Mouse (Mus musculus): Measurements from ENCODE around the gene Lin7b.

DNA sequence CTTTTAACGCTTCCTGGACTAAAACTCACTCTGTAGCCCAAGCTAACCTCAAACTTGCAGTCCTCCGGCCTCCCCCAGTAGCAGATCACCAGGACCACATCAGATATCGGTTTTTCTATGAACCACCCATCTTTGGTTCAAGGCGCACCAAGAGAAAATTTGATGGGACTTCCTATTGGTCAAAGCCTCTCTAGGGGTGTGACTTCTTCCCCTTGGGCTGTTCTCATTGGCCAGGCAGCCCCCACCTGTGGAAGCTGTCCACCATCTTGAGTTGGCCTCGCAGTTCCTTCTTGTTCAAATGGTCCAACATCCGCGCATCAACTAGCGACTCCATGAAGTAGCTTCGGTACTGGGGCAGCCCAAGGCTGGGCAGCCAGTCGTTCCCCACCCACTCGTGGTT lies 28.3 kb downstream of the Lin7b start:
- TF ChIP-seq CTCF (IDR thresholded peaks at IDR 0.05; ENCODE audit: insufficient read depth, low read length) = no peak
- no peak for TF ChIP-seq POLR2A (IDR thresholded peaks at IDR 0.05; ENCODE audit: borderline replicate concordance, extremely low read depth, low read depth, low read length)

All from lung, adult 2 months (tissue).